Mouse (Mus musculus): ENCODE results near the gene Vstm4.

The Vstm4 gene

GRCm38 (mm10) chr14:32859831-32860569 lies 3.4 kb downstream of the Vstm4 start:
- DNase-seq (ENCODE audit: low spot score in 2 of 2) = no peak

- DNase-seq (ENCODE audit: low spot score in 2 of 2) = no peak
These were observed 4.6 kb downstream of the Vstm4 start for GRCm38 (mm10) chr14:32861149-32861581.

- no peak for DNase-seq (ENCODE audit: low spot score in 2 of 2)
These were observed 5.1 kb downstream of the Vstm4 start for GRCm38 (mm10) chr14:32861656-32862055.

- no peak for DNase-seq (ENCODE audit: low spot score in 2 of 2)
These were observed 8.8 kb downstream of the Vstm4 start for GRCm38 (mm10) chr14:32865331-32865730.

GRCm38 (mm10) chr14:32871963-32872362 lies 15.4 kb downstream of the Vstm4 start:
- DNase-seq (ENCODE audit: low spot score in 2 of 2) = no peak

- DNase-seq (ENCODE audit: low spot score in 2 of 2) = no peak
These were observed 21.0 kb downstream of the Vstm4 start for GRCm38 (mm10) chr14:32877549-32877948.

- DNase-seq (ENCODE audit: low spot score in 2 of 2) = no peak
These were observed 23.8 kb downstream of the Vstm4 start for GRCm38 (mm10) chr14:32880332-32880731.

GRCm38 (mm10) chr14:32881693-32882092 lies 25.1 kb downstream of the Vstm4 start:
- no peak for DNase-seq (ENCODE audit: low spot score in 2 of 2)

GRCm38 (mm10) chr14:32888876-32889674 lies 32.5 kb downstream of the Vstm4 start:
- no peak for DNase-seq (ENCODE audit: low spot score in 2 of 2)

- no peak for DNase-seq (ENCODE audit: low spot score in 2 of 2)
These were observed 37.8 kb downstream of the Vstm4 start for GRCm38 (mm10) chr14:32894341-32894853.

- no peak for DNase-seq (ENCODE audit: low spot score in 2 of 2)
These were observed 38.3 kb downstream of the Vstm4 start for GRCm38 (mm10) chr14:32894878-32895277.

- DNase-seq (ENCODE audit: low spot score in 2 of 2) = no peak
These were observed 40.3 kb downstream of the Vstm4 start for GRCm38 (mm10) chr14:32896896-32897295.

GRCm38 (mm10) chr14:32903203-32903602 lies 46.6 kb downstream of the Vstm4 start:
- DNase-seq (ENCODE audit: low spot score in 2 of 2) = no peak

GRCm38 (mm10) chr14:32906545-32906944 lies 50.0 kb downstream of the Vstm4 start:
- DNase-seq (ENCODE audit: low spot score in 2 of 2) = no peak

GRCm38 (mm10) chr14:32909112-32909511 lies 52.6 kb downstream of the Vstm4 start:
- DNase-seq (ENCODE audit: low spot score in 2 of 2) = no peak

GRCm38 (mm10) chr14:32911187-32911586 lies 54.6 kb downstream of the Vstm4 start:
- DNase-seq (ENCODE audit: low spot score in 2 of 2) = no peak

GRCm38 (mm10) chr14:32915360-32915759 lies 58.8 kb downstream of the Vstm4 start:
- DNase-seq (ENCODE audit: low spot score in 2 of 2) = no peak

GRCm38 (mm10) chr14:32917919-32918318 lies 61.4 kb downstream of the Vstm4 start:
- DNase-seq (ENCODE audit: low spot score in 2 of 2) = no peak

- no peak for DNase-seq (ENCODE audit: low spot score in 2 of 2)
These were observed 67.3 kb downstream of the Vstm4 start for GRCm38 (mm10) chr14:32923871-32924270.

- DNase-seq (ENCODE audit: low spot score in 2 of 2) = no peak
These were observed 75.2 kb downstream of the Vstm4 start for GRCm38 (mm10) chr14:32931709-32932108.

- no peak for DNase-seq (ENCODE audit: low spot score in 2 of 2)
These were observed 75.7 kb downstream of the Vstm4 start for GRCm38 (mm10) chr14:32932220-32932619.

- no peak for DNase-seq (ENCODE audit: low spot score in 2 of 2)
These were observed 77.5 kb downstream of the Vstm4 start for GRCm38 (mm10) chr14:32934064-32934463.

GRCm38 (mm10) chr14:32939217-32939616 lies 82.7 kb downstream of the Vstm4 start:
- DNase-seq (ENCODE audit: low spot score in 2 of 2) = no peak

Measured in natural killer cell, adult 2 months (primary cell).